Mouse (Mus musculus) heart, adult 2 months (tissue): ENCODE measurements around the gene Prkag2. TPM values are rescaled to one million over a fixed set of nuclear protein-coding genes. Genes with fewer than 3 reads are reported as not detected.

Experiments used
- DNase-seq, 2 experiments: peaks; one replicate each; pipeline ENCODE4 v3.0.0; 2021
- H3K27ac ChIP-seq: fragments of 200-600 bp; 2 replicates; pipeline ENCODE4 v1.8.1; 2022
- H3K27me3 ChIP-seq: fragments of 200-500 bp; 2 replicates; pipeline ENCODE4 v1.6.1; 2012; ENCODE audit warnings: mild to moderate bottlenecking, low read length, inconsistent platforms, mixed read lengths; ENCODE audit not compliant: control insufficient read depth, insufficient read depth
- H3K36me3 ChIP-seq: fragments of 200-500 bp; 2 replicates; pipeline ENCODE4 v1.6.1; 2012; ENCODE audit warnings: low read length, inconsistent platforms; ENCODE audit not compliant: control insufficient read depth, insufficient read depth
- H3K4me1 ChIP-seq: fragments of 200-500 bp; 2 replicates; pipeline ENCODE4 v1.6.1; 2011; ENCODE audit warnings: low read length; ENCODE audit not compliant: control insufficient read depth, insufficient read depth
- H3K4me3 ChIP-seq: fragments of 200-600 bp; 2 replicates; pipeline ENCODE4 v1.8.1; 2022
- H3K79me2 ChIP-seq: fragments of 200-500 bp; replicated peaks from 2 replicates; pipeline ENCODE4 v1.6.1; 2012; ENCODE audit warnings: mild to moderate bottlenecking, inconsistent platforms, low read length, moderate library complexity, mixed read lengths; ENCODE audit not compliant: control insufficient read depth, insufficient read depth
- H3K9ac ChIP-seq: fragments of 200-500 bp; 2 replicates; pipeline ENCODE4 v1.6.1; 2012; ENCODE audit warnings: low read depth, mild to moderate bottlenecking, control low read depth, inconsistent platforms, low read length, mixed read lengths
- CTCF ChIP-seq: fragments of 200-600 bp; IDR thresholded peaks from 2 replicates; pipeline ENCODE4 v1.8.1; 2022; ENCODE audit warnings: antibody characterized with exemption, mild to moderate bottlenecking, moderate library complexity
- EP300 ChIP-seq: fragments of 200-500 bp; IDR thresholded peaks from 2 replicates; pipeline ENCODE4 v1.6.1; 2011; ENCODE audit warnings: low read depth, low read length, control low read depth; ENCODE audit not compliant: insufficient read depth
- POLR2A ChIP-seq: fragments of 200-500 bp; IDR thresholded peaks from 2 replicates; pipeline ENCODE4 v1.6.1; 2011; ENCODE audit warnings: mild to moderate bottlenecking, low read depth, low read length, control low read depth; ENCODE audit not compliant: insufficient read depth
- WGBS: fragments of 180-500 bp; shearing (Covaris S2); methylation state at CpG from one replicate; pipeline ENCODE4 v1.1.7; 2018; 5-methylcytosine and 5-hydroxymethylcytosine counted together
- intact Hi-C: fragments of 180-260 bp; cut with DNase I; formaldehyde crosslinking; loops from one replicate; pipeline ENCODE4 v1.15.1; 2025
- polyA plus RNA-seq: library from polyadenylated mRNA; depleted of rRNA; stranded (reverse); fragments of >200 nt; gene quantifications from 2 replicates; pipeline ENCODE4 v1.2.3, GENCODE M21; 2012
- total RNA-seq, 2 experiments: library from RNA; stranded (reverse); gene quantifications; 2 replicates each; pipeline ENCODE4 v1.2.3; 2021

Prkag2 gene
- total and polyA plus RNA-seq, 3 experiments: 23.9 to 25.9 (median 25.2) TPM

DNA sequence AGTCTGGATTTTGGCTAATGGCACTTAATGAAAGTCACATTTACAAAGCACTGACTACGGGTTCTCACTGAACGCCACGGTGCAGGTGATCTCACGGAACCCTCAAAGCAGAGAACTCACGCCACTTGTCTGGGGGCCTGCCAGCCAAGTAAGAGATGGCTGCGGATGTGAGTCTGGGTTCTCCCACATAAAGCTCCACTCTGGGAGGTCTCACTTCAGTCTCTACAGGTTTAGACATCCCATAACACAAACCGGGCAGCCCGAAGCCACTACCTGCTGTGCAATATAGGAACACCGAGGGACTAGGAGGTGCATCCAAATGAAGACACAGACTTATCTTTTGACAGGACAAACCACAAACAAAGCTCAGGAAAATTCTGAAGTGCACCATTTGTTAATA is 193.6 kb downstream of the Prkag2 start:
- Histone ChIP-seq H3K36me3 (no peaks in the 10 kb centered on the region), H3K27me3 (no peaks in the 10 kb centered on the region), H3K79me2 (no peaks in the 10 kb centered on the region), H3K4me1 (peaks cover 3% of the 10 kb centered on the region), H3K4me3 (no peak overlapping the region), H3K27ac (no peak overlapping the region), H3K9ac (no peak overlapping the region)
- intact Hi-C loops: loop anchor here (5.0 kb wide), 2 partner anchors 55 to 220 kb away; partner anchors contain the start of gene Nub1
- DNase-seq: no peak
- TF ChIP-seq EP300 (no peak), CTCF (no peak)
- 83% methylated on average over 9 of the region's 9 CpGs for WGBS

DNA sequence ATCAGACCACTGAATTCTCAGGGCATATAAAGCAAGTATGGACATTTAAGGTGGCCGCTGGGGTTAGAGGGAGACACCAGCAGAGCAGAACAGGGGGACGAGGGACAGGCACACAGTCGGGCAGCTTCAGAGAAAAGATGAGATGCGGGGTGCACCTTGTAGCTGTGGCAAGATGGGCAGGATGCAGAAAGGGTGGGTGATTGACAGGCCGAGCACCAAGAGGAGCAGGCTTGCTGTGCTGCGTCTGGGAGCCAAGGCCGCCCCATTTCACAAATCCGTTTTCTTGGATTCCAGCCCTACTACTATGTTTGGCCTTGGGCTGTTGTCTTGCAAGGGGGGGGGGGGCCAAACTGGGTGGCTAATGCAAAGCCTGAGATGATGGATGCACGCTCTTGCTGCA is 195.5 kb downstream of the Prkag2 start:
- no peak overlapping the region for H3K4me3 ChIP-seq
- intact Hi-C loops: loop anchor here (5.0 kb wide), 2 partner anchors 57 to 218 kb away; partner anchors contain the start of gene Nub1
- DNase-seq: no peak
- peaks cover 3% of the 10 kb centered on the region for H3K4me1 ChIP-seq
- no peak overlapping the region for H3K27ac ChIP-seq
- H3K9ac ChIP-seq: no peak overlapping the region
- TF ChIP-seq POLR2A: no peak
- no peaks in the 10 kb centered on the region for H3K36me3 ChIP-seq
- H3K79me2 ChIP-seq: no peaks in the 10 kb centered on the region
- no peaks in the 10 kb centered on the region for H3K27me3 ChIP-seq
- 87% methylated on average over 9 of the region's 9 CpGs for WGBS

DNA sequence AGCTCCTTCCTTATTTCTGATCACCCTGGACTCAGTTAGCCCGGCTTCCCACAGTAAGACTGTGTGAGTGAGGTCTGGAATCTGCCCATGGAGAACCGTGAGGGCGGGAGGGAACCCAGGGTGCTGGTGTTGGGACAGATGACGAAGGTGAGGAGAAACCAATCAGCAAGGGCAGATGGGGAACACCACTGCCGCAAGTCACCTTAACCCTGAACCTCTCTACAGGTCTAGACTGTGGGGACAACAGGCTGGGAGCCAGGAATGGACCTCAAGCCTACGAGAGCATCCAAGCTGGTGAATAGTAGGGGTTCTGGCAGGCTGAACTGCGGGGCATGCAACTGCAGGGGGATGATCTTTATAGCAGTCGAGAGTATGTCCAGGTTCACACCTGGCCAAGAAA is 196.0 kb downstream of the Prkag2 start:
- H3K27ac ChIP-seq: no peak overlapping the region
- H3K4me1 ChIP-seq: peaks cover 3% of the 10 kb centered on the region
- no peak overlapping the region for H3K9ac ChIP-seq
- H3K36me3 ChIP-seq: no peaks in the 10 kb centered on the region
- no peaks in the 10 kb centered on the region for H3K79me2 ChIP-seq
- TF ChIP-seq POLR2A: no peak
- no peak for TF ChIP-seq EP300
- TF ChIP-seq CTCF: no peak
- no peaks in the 10 kb centered on the region for H3K27me3 ChIP-seq
- H3K4me3 ChIP-seq: no peak overlapping the region
- WGBS: 95% methylated on average over 8 of the region's 8 CpGs
- DNase-seq: no peak
- intact Hi-C loops: no loop called here

DNA sequence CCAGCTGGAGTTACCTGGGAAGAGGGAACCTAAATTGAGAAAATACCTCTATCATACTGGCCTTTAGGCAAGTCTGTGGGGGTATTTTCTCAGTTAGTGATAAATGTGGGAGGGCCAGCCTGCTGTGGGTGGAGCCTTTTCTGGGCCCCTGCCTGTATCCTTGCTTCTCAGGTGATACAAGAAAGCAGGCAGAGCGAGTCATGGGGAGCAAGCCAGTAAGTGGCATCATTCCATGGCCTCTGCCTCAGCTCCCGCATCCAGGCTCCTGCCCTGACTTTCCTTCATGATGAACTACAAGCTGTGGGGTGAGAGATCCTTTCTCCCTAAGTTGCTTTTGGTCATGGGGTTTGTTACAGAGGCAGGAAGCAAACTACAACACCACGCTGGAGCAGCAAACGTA is 196.4 kb downstream of the Prkag2 start:
- no peaks in the 10 kb centered on the region for H3K36me3 ChIP-seq
- H3K4me3 ChIP-seq: no peak overlapping the region
- no peak overlapping the region for H3K9ac ChIP-seq
- peaks cover 3% of the 10 kb centered on the region for H3K4me1 ChIP-seq
- 89% methylated on average over 4 of the region's 4 CpGs for WGBS
- H3K79me2 ChIP-seq: no peaks in the 10 kb centered on the region
- intact Hi-C loops: no loop called here
- TF ChIP-seq CTCF: no peak
- no peak for TF ChIP-seq POLR2A
- TF ChIP-seq EP300: no peak
- H3K27ac ChIP-seq: no peak overlapping the region
- DNase-seq: no peak
- no peaks in the 10 kb centered on the region for H3K27me3 ChIP-seq

DNA sequence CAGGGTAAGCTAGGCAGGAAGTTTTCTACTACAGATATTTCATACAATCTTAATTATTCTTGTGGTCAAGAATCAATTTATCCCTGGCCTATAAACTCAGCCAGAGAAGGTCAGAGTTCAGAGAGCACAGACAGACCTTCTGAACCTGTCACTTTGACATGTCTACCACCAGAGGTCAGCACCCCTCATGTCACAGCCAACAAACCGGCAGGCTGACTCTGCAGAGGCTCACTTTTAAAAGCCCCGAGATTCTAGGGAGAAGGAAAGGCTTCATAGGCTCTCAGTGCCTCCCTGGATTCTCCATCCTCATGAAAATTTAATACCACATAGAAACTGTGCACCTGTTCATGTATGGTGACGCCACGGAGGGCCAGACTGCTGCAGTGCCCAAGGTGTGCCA is 197.6 kb downstream of the Prkag2 start:
- no peaks in the 10 kb centered on the region for H3K79me2 ChIP-seq
- peaks cover 3% of the 10 kb centered on the region for H3K4me1 ChIP-seq
- no peak overlapping the region for H3K27ac ChIP-seq
- no peak overlapping the region for H3K9ac ChIP-seq
- TF ChIP-seq POLR2A (no peak), CTCF (peak; percentile 85)
- intact Hi-C loops: loop anchor here (1.0 kb wide), 1 partner anchor 108 kb away; no protein-coding TSS in a partner anchor
- H3K36me3 ChIP-seq: no peaks in the 10 kb centered on the region
- 34% methylated on average over 4 of the region's 4 CpGs for whole genome bisulfite sequencing
- no peaks in the 10 kb centered on the region for H3K27me3 ChIP-seq
- DNase-seq: peak; percentile 18 to 33
- H3K4me3 ChIP-seq: no peak overlapping the region

DNA sequence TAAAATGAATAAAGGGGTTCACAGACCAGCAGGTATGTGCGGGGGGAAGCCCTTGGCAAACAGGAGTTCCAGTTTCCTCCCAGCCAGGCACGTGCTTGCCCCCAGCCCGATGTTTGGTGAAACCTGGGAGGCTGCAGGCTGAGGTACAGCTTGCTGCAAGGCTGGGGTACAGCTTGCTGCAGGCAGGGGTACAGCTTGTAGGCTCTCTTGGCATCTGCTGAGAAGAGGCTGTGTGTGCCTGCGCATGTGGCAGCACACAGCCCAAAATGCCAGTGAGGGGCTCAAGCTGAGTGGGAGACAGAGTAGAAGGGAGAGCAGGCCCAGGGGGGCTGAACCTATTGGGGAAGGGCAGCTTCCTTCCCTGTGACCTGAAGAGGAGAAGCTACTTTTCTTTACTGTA is 204.8 kb downstream of the Prkag2 start:
- 90% methylated on average over 4 of the region's 4 CpGs for WGBS
- Histone ChIP-seq H3K27ac (no peak overlapping the region), H3K4me3 (no peak overlapping the region), H3K4me1 (0 out of 2 replicates have a peak, but pooled peaks cover 1% of the 10 kb centered on the region), H3K79me2 (no peaks in the 10 kb centered on the region), H3K36me3 (no peaks in the 10 kb centered on the region), H3K9ac (no peak overlapping the region), H3K27me3 (no peaks in the 10 kb centered on the region)
- intact Hi-C loops: no loop called here
- no peak for TF ChIP-seq EP300
- no peak for TF ChIP-seq POLR2A
- TF ChIP-seq CTCF: no peak
- no peak for DNase-seq
